Mouse (Mus musculus): ENCODE measurements at regions not wholly inside any gene's neighbourhood (a gene's known extent, or its start where the extent isn't known, plus 50 kb on each side); places are given as distances from the start of the nearest gene placed in this dataset.

GRCm38 (mm10) chr4:153118824-153119646 lies 363.6 kb downstream of the Ajap1 start:
- H3K9ac ChIP-seq (ENCODE audit: low read depth, low read length), result no peak overlapping the region
- no peaks in the 10 kb centered on the region for H3K36me3 ChIP-seq (ENCODE audit: control insufficient read depth, insufficient read depth, low read length)
- H3K9me3 ChIP-seq (ENCODE audit: control insufficient read depth, low read length), result no peaks in the 10 kb centered on the region
- peak overlapping the region; percentile 59; the same call in 1 of the 2 replicates for H3K27ac ChIP-seq (ENCODE audit: low read depth, low read length)
- peak overlapping the region; percentile 17; the same call in 1 of the 2 replicates for H3K4me2 ChIP-seq (replicated peaks; ENCODE audit: low read depth, low read length)
- no peak overlapping the region for H3K4me3 ChIP-seq (ENCODE audit: low read length)
- H3K4me1 ChIP-seq (ENCODE audit: control insufficient read depth, insufficient read depth, low read length), result peaks cover 25% of the 10 kb centered on the region
- 32% methylated on average over 14 of the region's 14 CpGs for WGBS
- ATAC-seq (ENCODE audit: low FRiP score, low TSS enrichment), result peak; percentile 62
- H3K27me3 ChIP-seq (ENCODE audit: control insufficient read depth, insufficient read depth, low read length), result no peaks in the 10 kb centered on the region

- H3K9me3 ChIP-seq (ENCODE audit: control insufficient read depth, low read length), result no peaks in the 10 kb centered on the region; the same call in 1 of the 2 replicates
- peaks cover 13% of the 10 kb centered on the region for H3K4me1 ChIP-seq (ENCODE audit: control insufficient read depth, insufficient read depth, low read length)
- no peak for ATAC-seq (ENCODE audit: low FRiP score, low TSS enrichment)
- no peaks in the 10 kb centered on the region for H3K36me3 ChIP-seq (ENCODE audit: control insufficient read depth, insufficient read depth, low read length)
- H3K27ac ChIP-seq (ENCODE audit: low read depth, low read length), result no peak overlapping the region
- no peak overlapping the region for H3K4me2 ChIP-seq (replicated peaks; ENCODE audit: low read depth, low read length)
- H3K9ac ChIP-seq (ENCODE audit: low read depth, low read length), result no peak overlapping the region
- 65% methylated on average over 7 of the region's 7 CpGs for WGBS
- no peak overlapping the region for H3K4me3 ChIP-seq (ENCODE audit: low read length)
- H3K27me3 ChIP-seq (ENCODE audit: control insufficient read depth, insufficient read depth, low read length), result no peaks in the 10 kb centered on the region
These were observed 367.6 kb downstream of the Ajap1 start for GRCm38 (mm10) chr4:153114998-153115397.

- Histone ChIP-seq H3K4me2 (replicated peaks; ENCODE audit: low read depth, low read length) (no peak overlapping the region), H3K36me3 (ENCODE audit: control insufficient read depth, insufficient read depth, low read length) (no peaks in the 10 kb centered on the region), H3K9ac (ENCODE audit: low read depth, low read length) (no peak overlapping the region), H3K27me3 (ENCODE audit: control insufficient read depth, insufficient read depth, low read length) (no peaks in the 10 kb centered on the region), H3K4me3 (ENCODE audit: low read length) (no peak overlapping the region), H3K27ac (ENCODE audit: low read depth, low read length) (no peak overlapping the region), H3K4me1 (ENCODE audit: control insufficient read depth, insufficient read depth, low read length) (no peaks in the 10 kb centered on the region), H3K9me3 (ENCODE audit: control insufficient read depth, low read length) (no peaks in the 10 kb centered on the region; the same call in 1 of the 2 replicates)
- WGBS, result 88% methylated on average over 2 of the region's 2 CpGs
- no peak for ATAC-seq (ENCODE audit: low FRiP score, low TSS enrichment)
These were observed 369.0 kb downstream of the Ajap1 start for GRCm38 (mm10) chr4:153113577-153113976.

- H3K4me2 ChIP-seq (replicated peaks; ENCODE audit: low read depth, low read length), result no peak overlapping the region
- no peaks in the 10 kb centered on the region; the same call in 1 of the 2 replicates for H3K9me3 ChIP-seq (ENCODE audit: control insufficient read depth, low read length)
- no peaks in the 10 kb centered on the region for H3K36me3 ChIP-seq (ENCODE audit: control insufficient read depth, insufficient read depth, low read length)
- no peak for ATAC-seq (ENCODE audit: low FRiP score, low TSS enrichment)
- H3K27ac ChIP-seq (ENCODE audit: low read depth, low read length), result no peak overlapping the region
- no peak overlapping the region for H3K4me3 ChIP-seq (ENCODE audit: low read length)
- H3K4me1 ChIP-seq (ENCODE audit: control insufficient read depth, insufficient read depth, low read length), result no peaks in the 10 kb centered on the region
- WGBS, result 22% methylated on average over 16 of the region's 16 CpGs
- H3K27me3 ChIP-seq (ENCODE audit: control insufficient read depth, insufficient read depth, low read length), result no peaks in the 10 kb centered on the region
- H3K9ac ChIP-seq (ENCODE audit: low read depth, low read length), result no peak overlapping the region
These were observed 372.3 kb downstream of the Ajap1 start for GRCm38 (mm10) chr4:153110291-153110746.

- no peak overlapping the region for H3K27ac ChIP-seq (ENCODE audit: low read depth, low read length)
- H3K4me1 ChIP-seq (ENCODE audit: control insufficient read depth, insufficient read depth, low read length), result peaks cover 3% of the 10 kb centered on the region
- no peak overlapping the region for H3K4me2 ChIP-seq (replicated peaks; ENCODE audit: low read depth, low read length)
- no peaks in the 10 kb centered on the region for H3K36me3 ChIP-seq (ENCODE audit: control insufficient read depth, insufficient read depth, low read length)
- no peak overlapping the region for H3K4me3 ChIP-seq (ENCODE audit: low read length)
- H3K27me3 ChIP-seq (ENCODE audit: control insufficient read depth, insufficient read depth, low read length), result no peaks in the 10 kb centered on the region
- WGBS, result 84% methylated on average over 12 of the region's 12 CpGs
- no peak overlapping the region for H3K9ac ChIP-seq (ENCODE audit: low read depth, low read length)
- no peaks in the 10 kb centered on the region for H3K9me3 ChIP-seq (ENCODE audit: control insufficient read depth, low read length)
- no peak for ATAC-seq (ENCODE audit: low FRiP score, low TSS enrichment)
These were observed 384.0 kb downstream of the Ajap1 start for GRCm38 (mm10) chr4:153098591-153098990.

GRCm38 (mm10) chr4:153097601-153098000 lies 385.0 kb downstream of the Ajap1 start:
- H3K27ac ChIP-seq (ENCODE audit: low read depth, low read length), result no peak overlapping the region
- no peak overlapping the region for H3K9ac ChIP-seq (ENCODE audit: low read depth, low read length)
- H3K27me3 ChIP-seq (ENCODE audit: control insufficient read depth, insufficient read depth, low read length), result no peaks in the 10 kb centered on the region
- H3K36me3 ChIP-seq (ENCODE audit: control insufficient read depth, insufficient read depth, low read length), result no peaks in the 10 kb centered on the region
- H3K9me3 ChIP-seq (ENCODE audit: control insufficient read depth, low read length), result no peaks in the 10 kb centered on the region
- WGBS, result 73% methylated on average over 1 of the region's 1 CpGs
- ATAC-seq (ENCODE audit: low FRiP score, low TSS enrichment), result no peak
- H3K4me2 ChIP-seq (replicated peaks; ENCODE audit: low read depth, low read length), result no peak overlapping the region
- peaks cover 11% of the 10 kb centered on the region for H3K4me1 ChIP-seq (ENCODE audit: control insufficient read depth, insufficient read depth, low read length)
- H3K4me3 ChIP-seq (ENCODE audit: low read length), result no peak overlapping the region

- no peaks in the 10 kb centered on the region for H3K27me3 ChIP-seq (ENCODE audit: control insufficient read depth, insufficient read depth, low read length)
- H3K4me1 ChIP-seq (ENCODE audit: control insufficient read depth, insufficient read depth, low read length), result peaks cover 11% of the 10 kb centered on the region
- H3K4me2 ChIP-seq (replicated peaks; ENCODE audit: low read depth, low read length), result no peak overlapping the region
- ATAC-seq (ENCODE audit: low FRiP score, low TSS enrichment), result peak; percentile 23; the same call in 1 of the 2 replicates
- H3K27ac ChIP-seq (ENCODE audit: low read depth, low read length), result no peak overlapping the region
- 33% methylated on average over 3 of the region's 3 CpGs for WGBS
- H3K4me3 ChIP-seq (ENCODE audit: low read length), result no peak overlapping the region
- H3K9ac ChIP-seq (ENCODE audit: low read depth, low read length), result no peak overlapping the region
- H3K36me3 ChIP-seq (ENCODE audit: control insufficient read depth, insufficient read depth, low read length), result no peaks in the 10 kb centered on the region
- no peaks in the 10 kb centered on the region for H3K9me3 ChIP-seq (ENCODE audit: control insufficient read depth, low read length)
These were observed 389.5 kb downstream of the Ajap1 start for GRCm38 (mm10) chr4:153093129-153093528.

- no peak overlapping the region for H3K27ac ChIP-seq (ENCODE audit: low read depth, low read length)
- WGBS, result 45% methylated on average over 14 of the region's 14 CpGs
- H3K36me3 ChIP-seq (ENCODE audit: control insufficient read depth, insufficient read depth, low read length), result no peaks in the 10 kb centered on the region
- H3K27me3 ChIP-seq (ENCODE audit: control insufficient read depth, insufficient read depth, low read length), result no peaks in the 10 kb centered on the region
- no peaks in the 10 kb centered on the region for H3K4me1 ChIP-seq (ENCODE audit: control insufficient read depth, insufficient read depth, low read length)
- H3K9ac ChIP-seq (ENCODE audit: low read depth, low read length), result no peak overlapping the region
- no peak overlapping the region for H3K4me2 ChIP-seq (replicated peaks; ENCODE audit: low read depth, low read length)
- H3K9me3 ChIP-seq (ENCODE audit: control insufficient read depth, low read length), result no peaks in the 10 kb centered on the region; the same call in 1 of the 2 replicates
- peak; percentile 75 for ATAC-seq (ENCODE audit: low FRiP score, low TSS enrichment)
- no peak overlapping the region for H3K4me3 ChIP-seq (ENCODE audit: low read length)
These were observed 400.4 kb downstream of the Ajap1 start for GRCm38 (mm10) chr4:153082166-153082565.

GRCm38 (mm10) chr4:153074590-153074989 lies 408.0 kb downstream of the Ajap1 start:
- no peak overlapping the region for H3K9ac ChIP-seq (ENCODE audit: low read depth, low read length)
- no peak for ATAC-seq (ENCODE audit: low FRiP score, low TSS enrichment)
- no peak overlapping the region for H3K4me3 ChIP-seq (ENCODE audit: low read length)
- H3K4me2 ChIP-seq (replicated peaks; ENCODE audit: low read depth, low read length), result no peak overlapping the region
- no peaks in the 10 kb centered on the region for H3K9me3 ChIP-seq (ENCODE audit: control insufficient read depth, low read length)
- H3K27ac ChIP-seq (ENCODE audit: low read depth, low read length), result no peak overlapping the region
- H3K36me3 ChIP-seq (ENCODE audit: control insufficient read depth, insufficient read depth, low read length), result no peaks in the 10 kb centered on the region
- peaks cover 4% of the 10 kb centered on the region; the same call in 1 of the 2 replicates for H3K4me1 ChIP-seq (ENCODE audit: control insufficient read depth, insufficient read depth, low read length)
- WGBS, result 87% methylated on average over 3 of the region's 3 CpGs
- H3K27me3 ChIP-seq (ENCODE audit: control insufficient read depth, insufficient read depth, low read length), result no peaks in the 10 kb centered on the region

All from kidney, embryonic 14.5 days (tissue).